Mouse (Mus musculus) limb, embryonic 11.5 days (tissue): ENCODE data around the gene Pitpnc1. TPM values are rescaled to one million over a fixed set of nuclear protein-coding genes. Genes with fewer than 3 reads are reported as not detected.

Experiments
- ATAC-seq: fragments of 200-750 bp; cut with Nextera tagmentation; 2 replicates; pipeline ENCODE4 v1.8.0; 2017; ENCODE audit warnings: low read depth; ENCODE audit not compliant: insufficient number of reproducible peaks, low FRiP score, low TSS enrichment
- DNase-seq: peaks from one replicate; pipeline ENCODE4 v3.0.0-alpha.2; 2015; ENCODE audit warnings: low spot score
- H3K27ac ChIP-seq: fragments of 300-500 bp; sonication (generic); replicated peaks from 2 replicates; pipeline ENCODE4 v1.5.1; 2014; ENCODE audit warnings: low read depth, mild to moderate bottlenecking, low read length
- H3K27me3 ChIP-seq: fragments of 300-500 bp; sonication (generic); 2 replicates; pipeline ENCODE4 v1.6.1; 2014; ENCODE audit warnings: mild to moderate bottlenecking, low read length, mixed read lengths; ENCODE audit not compliant: control insufficient read depth, insufficient read depth
- H3K36me3 ChIP-seq: fragments of 300-500 bp; sonication (generic); 2 replicates; pipeline ENCODE4 v1.6.1; 2014; ENCODE audit warnings: mild to moderate bottlenecking, low read length, moderate library complexity, mixed read lengths; ENCODE audit not compliant: control insufficient read depth, insufficient read depth
- H3K4me1 ChIP-seq: fragments of 300-500 bp; sonication (generic); 2 replicates; pipeline ENCODE4 v1.6.1; 2014; ENCODE audit warnings: low read length, mixed read lengths; ENCODE audit not compliant: control insufficient read depth, insufficient read depth
- H3K4me2 ChIP-seq: fragments of 300-500 bp; sonication (generic); 2 replicates; pipeline ENCODE4 v1.6.1; 2014; ENCODE audit warnings: low read depth, mild to moderate bottlenecking, moderate library complexity; ENCODE audit not compliant: severe bottlenecking
- H3K4me3 ChIP-seq: fragments of 300-500 bp; sonication (generic); 2 replicates; pipeline ENCODE4 v1.5.1; 2014; ENCODE audit warnings: low read depth, low read length
- H3K9ac ChIP-seq: fragments of 300-500 bp; sonication (generic); 2 replicates; pipeline ENCODE4 v1.6.1; 2014; ENCODE audit warnings: mild to moderate bottlenecking, low read length
- H3K9me3 ChIP-seq: fragments of 300-500 bp; sonication (generic); 2 replicates; pipeline ENCODE4 v1.6.1; 2016; ENCODE audit warnings: low read length; ENCODE audit not compliant: control insufficient read depth
- WGBS: fragments of 180-500 bp; shearing (Covaris S2); extraction: QIAGEN DNeasy Blood & Tissue Kit; methylation state at CpG from one replicate; pipeline ENCODE4 v1.1.7; 2014; 5-methylcytosine and 5-hydroxymethylcytosine counted together
- polyA plus RNA-seq: library from polyadenylated mRNA; unstranded; fragments of >200 nt; fragmentation: Nextera tagmentation; extraction: Ambion mirVana; gene quantifications from 2 replicates; pipeline ENCODE4 v1.2.1, GENCODE M21; 2014

Gene Pitpnc1
- polyA plus RNA-seq, 1 experiment from 2014 or later, result 35.3 TPM

- ATAC-seq (no peak), DNase-seq (no peak)
- Histone ChIP-seq H3K27ac (no peak overlapping the region), H3K9me3 (no peaks in the 10 kb centered on the region), H3K4me1 (peaks cover 3% of the 10 kb centered on the region; the same call in 1 of the 2 replicates), H3K36me3 (no peaks in the 10 kb centered on the region; the same call in 1 of the 2 replicates), H3K4me2 (no peak overlapping the region), H3K4me3 (no peak overlapping the region), H3K27me3 (no peaks in the 10 kb centered on the region), H3K9ac (no peak overlapping the region)
- WGBS, result 89% methylated on average over 6 of the region's 6 CpGs
These were observed 20.4 kb downstream of the Pitpnc1 start for GRCm38 (mm10) chr11:107450097-107450496.

GRCm38 (mm10) chr11:107449169-107449910, 21.2 kb downstream of the Pitpnc1 start:
- no peaks in the 10 kb centered on the region for H3K9me3 ChIP-seq
- H3K9ac ChIP-seq, result no peak overlapping the region
- no peaks in the 10 kb centered on the region; the same call in 1 of the 2 replicates for H3K36me3 ChIP-seq
- no peak overlapping the region for H3K4me3 ChIP-seq
- H3K4me2 ChIP-seq, result no peak overlapping the region
- ATAC-seq (no peak), DNase-seq (no peak)
- H3K27ac ChIP-seq, result no peak overlapping the region
- peaks cover 3% of the 10 kb centered on the region; the same call in 1 of the 2 replicates for H3K4me1 ChIP-seq
- 71% methylated on average over 17 of the region's 17 CpGs for WGBS
- H3K27me3 ChIP-seq, result no peaks in the 10 kb centered on the region

GRCm38 (mm10) chr11:107447915-107448314, 22.6 kb downstream of the Pitpnc1 start:
- H3K27ac ChIP-seq, result no peak overlapping the region
- no peak for ATAC-seq
- H3K27me3 ChIP-seq, result no peaks in the 10 kb centered on the region
- no peak overlapping the region for H3K9ac ChIP-seq
- no peak overlapping the region for H3K4me2 ChIP-seq
- no peaks in the 10 kb centered on the region for H3K36me3 ChIP-seq
- peaks cover 3% of the 10 kb centered on the region; the same call in 1 of the 2 replicates for H3K4me1 ChIP-seq
- H3K4me3 ChIP-seq, result no peak overlapping the region
- DNase-seq, result no peak
- WGBS, result 85% methylated on average over 9 of the region's 9 CpGs
- no peaks in the 10 kb centered on the region for H3K9me3 ChIP-seq

GRCm38 (mm10) chr11:107447349-107447748, 23.1 kb downstream of the Pitpnc1 start:
- Histone ChIP-seq H3K9me3 (no peaks in the 10 kb centered on the region), H3K27ac (no peak overlapping the region), H3K4me1 (peaks cover 3% of the 10 kb centered on the region; the same call in 1 of the 2 replicates), H3K36me3 (no peaks in the 10 kb centered on the region), H3K4me3 (no peak overlapping the region), H3K9ac (no peak overlapping the region), H3K4me2 (no peak overlapping the region), H3K27me3 (no peaks in the 10 kb centered on the region)
- 77% methylated on average over 5 of the region's 5 CpGs for WGBS
- ATAC-seq (no peak), DNase-seq (no peak)

GRCm38 (mm10) chr11:107446650-107447049, 23.8 kb downstream of the Pitpnc1 start:
- 83% methylated on average over 6 of the region's 6 CpGs for WGBS
- H3K4me1 ChIP-seq, result peaks cover 3% of the 10 kb centered on the region; the same call in 1 of the 2 replicates
- no peak overlapping the region for H3K4me3 ChIP-seq
- no peaks in the 10 kb centered on the region for H3K27me3 ChIP-seq
- no peak for ATAC-seq
- H3K36me3 ChIP-seq, result no peaks in the 10 kb centered on the region
- H3K9me3 ChIP-seq, result no peaks in the 10 kb centered on the region
- no peak overlapping the region for H3K27ac ChIP-seq
- DNase-seq, result no peak
- H3K4me2 ChIP-seq, result no peak overlapping the region
- H3K9ac ChIP-seq, result no peak overlapping the region

- no peak overlapping the region for H3K9ac ChIP-seq
- peaks cover 3% of the 10 kb centered on the region; the same call in 1 of the 2 replicates for H3K4me1 ChIP-seq
- H3K27ac ChIP-seq, result no peak overlapping the region
- ATAC-seq, result no peak
- no peaks in the 10 kb centered on the region for H3K9me3 ChIP-seq
- no peaks in the 10 kb centered on the region for H3K36me3 ChIP-seq
- H3K4me2 ChIP-seq, result no peak overlapping the region
- DNase-seq, result no peak
- H3K27me3 ChIP-seq, result no peaks in the 10 kb centered on the region
- no peak overlapping the region for H3K4me3 ChIP-seq
- 92% methylated on average over 3 of the region's 3 CpGs for WGBS
These were observed 24.8 kb downstream of the Pitpnc1 start for GRCm38 (mm10) chr11:107445683-107446082.

- Histone ChIP-seq H3K9me3 (no peaks in the 10 kb centered on the region), H3K4me1 (no peaks in the 10 kb centered on the region), H3K9ac (no peak overlapping the region), H3K27ac (no peak overlapping the region), H3K27me3 (no peaks in the 10 kb centered on the region), H3K4me3 (no peak overlapping the region), H3K4me2 (no peak overlapping the region), H3K36me3 (no peaks in the 10 kb centered on the region; the same call in 1 of the 2 replicates)
- no peak for ATAC-seq
- WGBS, result 84% methylated on average over 12 of the region's 12 CpGs
- DNase-seq, result no peak
These were observed 27.1 kb downstream of the Pitpnc1 start for GRCm38 (mm10) chr11:107443121-107444095.

- Histone ChIP-seq H3K9ac (no peak overlapping the region), H3K36me3 (no peaks in the 10 kb centered on the region; the same call in 1 of the 2 replicates), H3K9me3 (no peaks in the 10 kb centered on the region), H3K27me3 (no peaks in the 10 kb centered on the region), H3K4me3 (no peak overlapping the region), H3K4me1 (no peaks in the 10 kb centered on the region), H3K27ac (no peak overlapping the region), H3K4me2 (no peak overlapping the region)
- 50% methylated on average over 3 of the region's 3 CpGs for WGBS
- DNase-seq, result no peak
- ATAC-seq, result no peak
These were observed 29.4 kb downstream of the Pitpnc1 start for GRCm38 (mm10) chr11:107441050-107441449.
